Mouse (Mus musculus) intestine, embryonic 16.5 days (tissue): ENCODE results near the gene Cct2. TPM values are rescaled to one million over a fixed set of nuclear protein-coding genes. Genes with fewer than 3 reads are reported as not detected.
"Not testable (repeated sequence)": the region's sequence is repeated elsewhere in the genome, so short reads cannot be mapped to it uniquely, and the experiment has no call there.

Experiments used
- ATAC-seq: fragments of 200-750 bp; cut with Nextera tagmentation; 2 replicates; pipeline ENCODE4 v1.8.0; 2017; ENCODE audit warnings: moderate TSS enrichment, moderate library complexity
- H3K27ac ChIP-seq: fragments of 300-500 bp; sonication (generic); 2 replicates; pipeline ENCODE4 v1.5.1; 2014; ENCODE audit warnings: mild to moderate bottlenecking, low read length
- H3K27me3 ChIP-seq: fragments of 300-500 bp; sonication (generic); replicated peaks from 2 replicates; pipeline ENCODE4 v1.6.1; 2014; ENCODE audit warnings: low read length, control low read depth, mixed read lengths; ENCODE audit not compliant: control insufficient read depth, insufficient read depth
- H3K36me3 ChIP-seq: fragments of 300-500 bp; sonication (generic); 2 replicates; pipeline ENCODE4 v1.6.1; 2014; ENCODE audit warnings: low read length, control low read depth; ENCODE audit not compliant: control insufficient read depth, insufficient read depth
- H3K4me1 ChIP-seq: fragments of 300-500 bp; sonication (generic); 2 replicates; pipeline ENCODE4 v1.6.1; 2014; ENCODE audit warnings: low read length, control low read depth, mixed read lengths; ENCODE audit not compliant: control insufficient read depth, insufficient read depth
- H3K4me2 ChIP-seq: fragments of 300-500 bp; sonication (generic); 2 replicates; pipeline ENCODE4 v1.6.1; 2014; ENCODE audit warnings: low read depth, low read length, control low read depth
- H3K4me3 ChIP-seq: fragments of 300-500 bp; sonication (generic); 2 replicates; pipeline ENCODE4 v1.5.1; 2014; ENCODE audit warnings: mild to moderate bottlenecking, low read length
- H3K9ac ChIP-seq: fragments of 300-500 bp; sonication (generic); 2 replicates; pipeline ENCODE4 v1.6.1; 2014; ENCODE audit warnings: low read depth, low read length
- H3K9me3 ChIP-seq: fragments of 300-500 bp; sonication (generic); 2 replicates; pipeline ENCODE4 v1.6.1; 2016; ENCODE audit warnings: low read length, control low read depth; ENCODE audit not compliant: control insufficient read depth
- WGBS: fragments of 180-500 bp; shearing (Covaris S2); extraction: QIAGEN DNeasy Blood & Tissue Kit; methylation state at CpG from one replicate; pipeline ENCODE4 v1.1.7; 2014; 5-methylcytosine and 5-hydroxymethylcytosine counted together
- polyA plus RNA-seq: library from polyadenylated mRNA; unstranded; fragments of >200 nt; fragmentation: Nextera tagmentation; extraction: Ambion mirVana; gene quantifications from 2 replicates; pipeline ENCODE4 v1.2.1, GENCODE M21; 2015

Gene Cct2
- polyA plus RNA-seq, 1 experiment from 2014 or later: 238 TPM

- 65% methylated on average over 6 of the region's 6 CpGs for WGBS
Observed at GRCm38 (mm10) chr10:117040355-117040754, 23.3 kb downstream of the Cct2 start.

GRCm38 (mm10) chr10:117033785-117034184 is 29.8 kb downstream of the Cct2 start:
- Histone ChIP-seq H3K9ac (no peak overlapping the region), H3K4me2 (no peak overlapping the region), H3K27me3 (no peaks in the 10 kb centered on the region), H3K4me3 (no peak overlapping the region), H3K36me3 (no peaks in the 10 kb centered on the region), H3K9me3 (no peaks in the 10 kb centered on the region), H3K27ac (no peak overlapping the region), H3K4me1 (no peaks in the 10 kb centered on the region)
- ATAC-seq: peak; percentile 54; the same call in 1 of the 2 replicates
- WGBS: 20% methylated on average over 8 of the region's 8 CpGs

More at GRCm38 (mm10) chr10:117040355-117040754, 23.3 kb downstream of the Cct2 start:
- no peaks in the 10 kb centered on the region for H3K9me3 ChIP-seq
- H3K4me1 ChIP-seq: no peaks in the 10 kb centered on the region
- H3K4me2 ChIP-seq: no peak overlapping the region
- no peak overlapping the region for H3K4me3 ChIP-seq
- no peaks in the 10 kb centered on the region for H3K36me3 ChIP-seq
- H3K27ac ChIP-seq: no peak overlapping the region
- H3K9ac ChIP-seq: no peak overlapping the region
- no peak for ATAC-seq
- H3K27me3 ChIP-seq: no peaks in the 10 kb centered on the region

GRCm38 (mm10) chr10:117031160-117031559 is 32.5 kb downstream of the Cct2 start:
- WGBS: 93% methylated on average over 3 of the region's 3 CpGs
- H3K9me3 ChIP-seq: no peaks in the 10 kb centered on the region
- no peak overlapping the region for H3K27ac ChIP-seq
- no peaks in the 10 kb centered on the region for H3K4me1 ChIP-seq
- no peak overlapping the region for H3K9ac ChIP-seq
- H3K27me3 ChIP-seq: no peaks in the 10 kb centered on the region
- no peak overlapping the region for H3K4me3 ChIP-seq
- no peak for ATAC-seq
- H3K36me3 ChIP-seq: no peaks in the 10 kb centered on the region
- no peak overlapping the region for H3K4me2 ChIP-seq

- 80% methylated on average over 8 of the region's 8 CpGs for whole genome bisulfite sequencing
- no peak overlapping the region for H3K4me3 ChIP-seq
- no peaks in the 10 kb centered on the region for H3K27me3 ChIP-seq
- no peaks in the 10 kb centered on the region for H3K36me3 ChIP-seq
- ATAC-seq: no peak
- no peak overlapping the region for H3K4me2 ChIP-seq
- 0 out of 2 replicates have a peak, but pooled peaks cover 6% of the 10 kb centered on the region for H3K4me1 ChIP-seq
- no peak overlapping the region for H3K27ac ChIP-seq
- H3K9ac ChIP-seq: no peak overlapping the region
- H3K9me3 ChIP-seq: no peaks in the 10 kb centered on the region
Observed at GRCm38 (mm10) chr10:117026176-117026575, 37.4 kb downstream of the Cct2 start.

- not testable (repeated sequence) for H3K9me3 ChIP-seq, H3K4me1 ChIP-seq, H3K9ac ChIP-seq, H3K27me3 ChIP-seq, H3K36me3 ChIP-seq, ATAC-seq, H3K27ac ChIP-seq, H3K4me2 ChIP-seq, H3K4me3 ChIP-seq
Observed at GRCm38 (mm10) chr10:117025776-117026175, 37.8 kb downstream of the Cct2 start.

- WGBS: 31% methylated on average over 16 of the region's 16 CpGs
- no peak overlapping the region for H3K9ac ChIP-seq
- peak; percentile 42; the same call in 1 of the 2 replicates for ATAC-seq
Observed at GRCm38 (mm10) chr10:117023693-117024092, 39.9 kb downstream of the Cct2 start.

GRCm38 (mm10) chr10:117021020-117021754 is 42.4 kb downstream of the Cct2 start:
- Histone ChIP-seq H3K36me3 (no peaks in the 10 kb centered on the region), H3K9ac (no peak overlapping the region), H3K4me1 (0 out of 2 replicates have a peak, but pooled peaks cover 6% of the 10 kb centered on the region), H3K4me3 (no peak overlapping the region), H3K4me2 (no peak overlapping the region), H3K27ac (no peak overlapping the region), H3K27me3 (no peaks in the 10 kb centered on the region), H3K9me3 (no peaks in the 10 kb centered on the region)
- ATAC-seq: no peak
- WGBS: 37% methylated on average over 21 of the region's 21 CpGs

More at GRCm38 (mm10) chr10:117023693-117024092, 39.9 kb downstream of the Cct2 start:
- H3K27me3 ChIP-seq: no peaks in the 10 kb centered on the region
- H3K9me3 ChIP-seq: no peaks in the 10 kb centered on the region
- no peak overlapping the region for H3K27ac ChIP-seq
- no peaks in the 10 kb centered on the region for H3K36me3 ChIP-seq
- H3K4me3 ChIP-seq: peak overlapping the region; percentile 30
- 0 out of 2 replicates have a peak, but pooled peaks cover 6% of the 10 kb centered on the region for H3K4me1 ChIP-seq
- H3K4me2 ChIP-seq: peak overlapping the region; percentile 49

GRCm38 (mm10) chr10:117018281-117018840 is 45.3 kb downstream of the Cct2 start:
- H3K4me3 ChIP-seq: no peak overlapping the region
- no peak overlapping the region for H3K27ac ChIP-seq
- WGBS: 71% methylated on average over 7 of the region's 7 CpGs
- H3K4me2 ChIP-seq: no peak overlapping the region
- peaks cover 5% of the 10 kb centered on the region; the same call in 1 of the 2 replicates for H3K4me1 ChIP-seq
- no peak overlapping the region for H3K9ac ChIP-seq
- no peak for ATAC-seq
- H3K27me3 ChIP-seq: no peaks in the 10 kb centered on the region
- no peaks in the 10 kb centered on the region for H3K36me3 ChIP-seq
- H3K9me3 ChIP-seq: no peaks in the 10 kb centered on the region

GRCm38 (mm10) chr10:117014565-117014964 is 49.0 kb downstream of the Cct2 start:
- H3K27me3 ChIP-seq: no peaks in the 10 kb centered on the region
- 79% methylated on average over 5 of the region's 5 CpGs for WGBS
- no peak overlapping the region for H3K4me2 ChIP-seq
- no peak for ATAC-seq
- no peaks in the 10 kb centered on the region for H3K9me3 ChIP-seq
- H3K4me1 ChIP-seq: peaks cover 5% of the 10 kb centered on the region; the same call in 1 of the 2 replicates
- H3K36me3 ChIP-seq: no peaks in the 10 kb centered on the region
- H3K4me3 ChIP-seq: no peak overlapping the region
- no peak overlapping the region for H3K9ac ChIP-seq
- no peak overlapping the region for H3K27ac ChIP-seq
